Mouse (Mus musculus) liver (tissue): Measurements from ENCODE around the gene Tcf15.
A peak's percentile ranks its signal among the peaks of the same experiment; 100 is the strongest.

ENCODE experiments used
- DNase-seq: peaks from one replicate; pipeline ENCODE4 v3.0.0-alpha.2; 2020; ENCODE audit warnings: mixed read lengths

Gene Tcf15

DNA sequence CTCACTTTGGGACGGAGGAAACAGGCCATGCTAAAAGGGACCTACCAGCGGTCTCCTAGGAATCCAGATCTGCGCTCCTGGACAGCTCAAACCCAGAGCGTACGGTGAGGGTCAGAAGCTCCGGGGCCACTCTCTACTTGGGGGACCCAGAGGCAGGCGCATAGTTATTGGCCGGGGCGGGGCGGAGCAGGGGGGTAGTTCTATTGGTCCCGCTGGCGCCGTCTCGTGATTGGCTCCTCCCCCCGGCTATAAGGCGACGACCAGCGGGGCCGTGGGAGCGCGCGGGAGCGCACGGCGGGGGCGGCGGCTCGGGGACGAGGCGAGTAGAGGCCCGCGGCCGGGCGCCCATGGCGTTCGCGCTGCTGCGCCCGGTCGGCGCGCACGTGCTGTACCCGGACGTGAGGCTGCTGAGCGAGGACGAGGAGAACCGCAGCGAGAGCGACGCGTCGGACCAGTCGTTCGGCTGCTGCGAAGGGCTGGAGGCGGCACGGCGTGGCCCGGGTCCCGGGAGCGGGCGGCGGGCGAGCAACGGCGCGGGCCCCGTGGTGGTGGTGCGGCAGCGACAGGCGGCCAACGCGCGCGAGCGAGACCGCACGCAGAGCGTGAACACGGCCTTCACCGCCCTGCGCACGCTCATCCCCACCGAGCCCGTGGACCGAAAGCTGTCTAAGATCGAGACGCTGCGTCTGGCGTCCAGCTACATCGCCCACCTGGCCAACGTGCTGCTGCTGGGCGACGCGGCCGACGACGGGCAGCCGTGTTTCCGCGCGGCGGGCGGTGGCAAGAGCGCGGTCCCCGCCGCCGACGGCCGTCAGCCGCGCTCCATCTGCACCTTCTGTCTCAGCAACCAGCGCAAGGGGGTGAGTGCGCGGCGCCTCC is at the start of gene Tcf15:
Gene Tcf15, plus strand, starts transcription at position 283 of the 879 bp plus-strand sequence.
- DNase-seq, result peak; percentile 69

DNA sequence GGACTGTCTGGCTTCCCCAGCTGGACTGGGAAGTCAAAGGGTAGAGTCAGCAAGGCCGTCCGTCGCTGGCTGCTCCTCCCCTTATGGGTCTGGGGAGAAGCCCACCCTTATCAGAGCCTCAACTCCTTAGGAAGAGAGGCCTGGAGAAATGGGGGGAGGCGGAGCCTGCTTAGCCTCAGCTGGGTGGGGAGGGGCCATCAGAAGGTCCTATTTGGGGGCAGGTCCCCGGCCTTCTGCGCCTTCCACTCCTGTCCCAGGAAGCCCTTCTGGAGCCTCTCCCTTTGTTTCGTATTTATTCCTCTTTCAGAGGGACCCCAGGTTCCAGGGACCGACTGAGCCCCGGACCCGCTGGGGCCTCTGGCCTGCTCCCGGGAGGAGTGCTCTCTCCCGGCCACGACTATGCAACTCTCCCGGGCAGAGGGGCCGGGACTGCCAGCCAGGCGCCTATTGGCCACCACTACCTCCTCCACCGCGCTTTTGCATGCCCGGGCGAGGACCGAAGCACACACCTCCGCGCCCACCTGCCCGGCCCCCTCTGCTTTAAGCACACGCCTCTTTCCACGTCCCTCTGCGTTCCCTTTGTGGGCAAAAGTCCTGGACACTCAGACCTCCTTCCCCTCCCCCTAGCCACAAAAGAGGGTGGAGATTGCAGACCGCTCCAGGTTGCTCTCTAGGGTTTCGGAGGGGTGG is 48.4 kb upstream of the Tcf15 start:
- DNase-seq, result no peak

DNA sequence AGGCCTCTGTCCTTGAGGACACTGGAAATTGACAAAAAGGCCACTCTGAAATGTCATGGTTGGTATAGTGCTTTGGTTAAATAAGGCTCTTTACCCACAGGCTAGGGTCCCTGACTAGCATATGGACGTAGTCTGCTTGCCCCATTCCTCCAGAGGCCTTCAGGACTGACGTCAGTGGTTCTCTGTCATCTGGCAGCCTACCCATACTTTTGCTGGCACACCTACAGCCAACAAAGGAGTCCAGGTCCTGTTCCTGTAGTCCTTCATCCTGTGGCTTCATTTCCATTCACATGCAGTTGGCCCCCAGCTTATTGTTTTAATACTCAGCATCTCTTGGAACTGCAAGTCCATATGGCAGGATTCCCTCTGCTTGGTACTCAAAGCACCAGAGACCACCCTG is 46.4 kb upstream of the Tcf15 start:
- no peak for DNase-seq

DNA sequence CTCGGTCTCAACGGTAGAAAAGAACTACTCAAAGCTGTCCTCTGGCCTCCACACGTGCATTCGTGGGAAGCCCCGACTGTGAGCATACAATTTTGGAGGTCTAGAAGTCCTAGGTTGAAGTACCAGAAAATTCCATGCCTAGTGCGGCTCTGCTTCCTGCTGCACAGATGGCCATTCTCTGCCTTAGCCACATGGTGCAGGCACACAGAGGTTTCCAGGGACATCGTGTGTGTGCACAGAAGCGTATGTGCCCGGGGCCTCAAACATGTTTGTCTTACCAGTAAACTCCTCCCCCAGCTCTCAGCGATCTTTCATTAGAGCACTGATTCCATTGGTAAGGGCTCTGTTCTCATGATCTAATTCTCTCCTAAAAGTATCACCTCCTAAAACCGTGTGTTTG is 45.4 kb upstream of the Tcf15 start:
- DNase-seq, result no peak

DNA sequence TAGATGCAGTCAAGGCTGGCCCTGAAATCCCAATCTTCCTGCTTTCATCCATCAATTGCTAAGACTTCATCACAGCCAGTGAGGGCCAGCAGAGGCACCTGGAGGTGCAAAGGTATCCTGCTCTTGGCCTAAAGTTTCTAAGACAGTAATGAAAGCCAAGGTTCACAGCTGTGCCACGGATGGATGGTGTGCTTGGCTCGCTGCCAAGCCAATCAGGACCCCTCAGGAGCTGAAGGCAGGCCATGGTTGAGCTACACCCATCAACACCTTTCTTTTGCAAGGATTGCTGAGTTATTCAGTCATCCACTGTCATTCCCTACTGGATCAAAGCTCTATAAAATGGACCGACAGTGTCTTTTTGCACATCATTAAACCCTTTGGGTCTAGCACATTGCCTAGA is 43.8 kb upstream of the Tcf15 start:
- DNase-seq, result no peak

DNA sequence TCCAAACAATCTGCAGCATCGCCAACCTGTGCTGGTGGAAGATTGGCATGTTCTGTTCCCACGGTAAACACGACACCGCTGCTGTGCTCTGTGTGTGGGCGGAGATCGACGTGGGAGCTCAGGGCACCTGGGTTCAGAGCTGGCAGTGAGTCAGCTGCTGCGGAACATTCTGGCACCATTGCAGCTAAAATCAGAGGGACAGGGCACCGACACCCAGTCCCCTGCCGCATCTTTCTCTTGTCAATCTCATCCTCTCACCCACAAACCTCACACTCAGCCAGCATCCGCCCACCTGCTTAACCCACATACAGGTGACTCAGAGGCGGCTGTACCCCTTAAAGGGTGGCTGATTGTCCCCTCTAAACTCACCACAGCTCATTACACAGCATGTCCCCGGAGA is 41.6 kb upstream of the Tcf15 start:
- DNase-seq, result no peak

DNA sequence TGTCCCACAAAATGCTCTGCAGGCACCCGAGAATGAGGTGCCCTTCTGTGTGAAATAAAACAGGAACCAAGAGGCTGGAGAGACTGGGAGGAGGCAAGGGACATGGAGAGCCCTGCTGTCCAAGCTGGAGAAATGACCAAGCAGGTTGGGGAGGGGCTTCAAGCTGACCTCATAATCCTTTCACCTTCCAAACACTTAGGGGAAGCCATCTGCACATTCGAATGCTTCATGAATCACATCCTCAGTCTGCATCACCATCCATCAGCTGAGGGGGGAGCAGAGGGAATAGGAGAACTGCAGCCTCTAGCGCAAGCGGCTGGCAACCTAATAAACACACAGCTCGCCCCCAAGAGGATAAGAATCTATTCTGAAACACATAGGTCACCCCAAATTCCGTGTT is 41.0 kb upstream of the Tcf15 start:
- no peak for DNase-seq

DNA sequence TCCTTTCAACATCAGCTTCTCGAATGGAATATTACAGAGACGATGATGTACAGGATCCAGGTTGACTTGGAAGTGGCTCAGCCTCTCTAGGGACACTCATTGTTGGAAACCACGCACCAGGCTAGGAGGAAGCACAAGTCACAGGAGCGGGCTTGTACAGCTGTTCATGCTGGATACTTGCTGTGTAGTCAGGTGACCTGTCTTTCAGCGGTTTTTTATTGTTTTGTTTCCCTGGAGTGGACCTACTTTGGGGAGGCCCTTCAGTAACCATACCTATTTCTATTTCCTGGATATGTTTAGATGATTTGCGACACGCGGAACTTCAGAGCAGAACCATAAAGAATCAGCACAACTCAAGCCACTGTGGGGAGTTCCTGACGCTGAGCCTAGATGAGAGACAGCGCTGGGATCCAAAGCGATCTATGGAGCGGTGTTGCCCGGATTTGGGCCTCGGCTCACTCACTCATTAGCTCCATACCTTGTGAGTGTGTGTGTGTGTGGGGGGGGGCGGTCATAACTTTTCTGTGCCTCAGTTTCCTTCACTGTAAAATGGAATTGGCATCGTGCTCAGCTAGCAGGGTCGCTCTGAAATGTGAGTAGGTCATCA is 38.5 kb upstream of the Tcf15 start:
- peak; percentile 35 for DNase-seq

DNA sequence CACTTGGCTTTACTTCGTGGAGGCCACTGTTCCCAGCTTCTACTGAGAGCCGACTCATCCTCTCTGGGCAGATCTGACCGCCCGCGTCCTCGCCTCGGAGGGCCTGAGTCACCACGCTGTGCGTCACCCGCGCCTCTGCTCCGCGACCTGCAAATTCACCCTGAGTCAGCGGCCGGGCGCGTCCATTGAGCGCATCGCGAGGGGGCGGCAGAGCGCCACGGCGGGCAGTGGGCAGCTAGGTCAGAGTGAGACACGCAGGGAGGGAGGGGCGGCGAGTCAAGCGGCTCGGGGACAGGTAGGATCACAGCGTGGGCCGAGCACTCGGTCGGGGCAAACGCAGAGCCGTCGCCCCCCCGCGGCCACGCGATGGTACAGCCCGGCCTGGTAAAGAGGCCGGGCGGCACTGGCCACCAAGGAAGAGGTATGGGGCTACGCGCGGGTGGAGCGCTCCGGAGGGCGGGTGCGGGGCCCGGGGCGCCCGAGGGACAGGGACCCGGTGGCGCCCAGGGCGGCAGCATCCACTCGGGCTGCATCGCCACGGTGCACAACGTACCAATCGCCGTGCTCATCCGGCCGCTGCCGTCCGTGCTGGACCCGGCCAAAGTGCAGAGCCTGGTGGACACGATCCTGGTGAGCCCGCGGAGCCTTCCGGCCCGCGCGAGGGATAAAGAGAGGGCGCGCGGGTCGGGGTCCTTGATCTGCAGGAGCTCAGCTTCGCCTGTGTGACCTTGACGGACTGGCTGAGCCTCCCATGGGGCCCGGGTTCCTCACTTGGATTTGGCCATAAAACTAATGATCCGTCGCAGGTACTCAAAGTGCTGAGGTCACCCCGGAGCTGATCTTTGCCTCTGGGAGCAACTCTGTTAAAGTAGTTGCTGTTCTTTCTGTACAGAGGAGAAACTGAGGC is 37.8 kb upstream of the Tcf15 start, which contains the start of gene Srxn1:
Gene Srxn1, plus strand, starts transcription at position 199 of the 907 bp plus-strand sequence.
- DNase-seq, result peak; percentile 94

DNA sequence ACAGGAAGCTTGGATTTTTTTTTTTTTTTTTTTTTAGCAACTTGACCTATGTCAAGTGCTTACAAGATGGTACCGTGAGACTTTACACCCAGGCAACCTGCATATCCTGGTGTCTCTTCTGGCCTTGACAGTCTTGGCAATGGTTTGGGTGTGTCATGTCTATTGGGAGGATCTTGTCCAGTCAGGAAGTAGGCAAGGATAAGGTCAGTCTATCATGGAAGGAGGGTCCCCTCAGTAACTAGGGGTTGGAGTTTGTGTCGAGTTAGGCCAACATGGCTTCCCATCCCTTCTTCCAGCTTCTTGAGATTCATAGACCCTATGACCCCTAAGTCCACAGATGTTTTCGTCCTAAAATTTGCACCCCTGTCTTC is 37.2 kb upstream of the Tcf15 start:
- DNase-seq, result no peak

DNA sequence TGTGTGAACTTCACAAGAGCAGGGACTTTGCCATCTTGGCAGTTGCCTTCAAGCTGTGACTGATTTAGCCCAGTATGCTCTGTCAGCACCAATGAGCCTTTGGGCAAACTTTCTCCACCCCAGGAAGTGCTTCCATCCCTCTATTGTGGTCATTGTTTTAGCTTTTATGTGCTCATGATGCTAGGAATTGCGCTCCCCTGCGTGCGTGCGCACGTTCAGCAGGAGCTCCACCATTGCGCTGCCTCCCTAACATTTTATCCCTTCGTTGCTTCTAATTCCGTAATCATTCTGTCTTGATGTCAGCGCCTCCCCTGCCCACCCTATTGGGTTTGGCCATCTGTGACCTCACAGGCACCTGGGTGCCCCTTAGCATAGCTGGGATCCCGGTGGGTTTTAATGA is 36.8 kb upstream of the Tcf15 start:
- DNase-seq, result no peak

DNA sequence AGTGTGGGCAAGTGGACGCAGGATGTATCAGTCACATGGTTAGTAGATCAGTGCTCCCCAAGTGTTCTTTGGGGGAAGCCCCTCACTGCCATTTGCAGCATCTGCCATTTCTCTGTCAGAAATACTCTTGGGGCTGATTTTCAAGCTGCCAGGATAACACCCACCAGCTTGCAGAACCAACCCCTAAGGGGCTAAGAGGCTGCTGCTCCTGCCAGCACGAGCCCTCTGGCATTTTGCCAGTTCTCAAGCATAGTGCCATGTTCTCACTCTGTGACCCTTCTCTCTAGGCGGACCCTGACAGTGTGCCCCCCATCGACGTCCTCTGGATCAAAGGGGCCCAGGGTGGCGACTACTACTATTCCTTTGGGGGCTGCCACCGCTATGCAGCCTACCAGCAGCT is 34.7 kb upstream of the Tcf15 start:
- DNase-seq, result no peak

DNA sequence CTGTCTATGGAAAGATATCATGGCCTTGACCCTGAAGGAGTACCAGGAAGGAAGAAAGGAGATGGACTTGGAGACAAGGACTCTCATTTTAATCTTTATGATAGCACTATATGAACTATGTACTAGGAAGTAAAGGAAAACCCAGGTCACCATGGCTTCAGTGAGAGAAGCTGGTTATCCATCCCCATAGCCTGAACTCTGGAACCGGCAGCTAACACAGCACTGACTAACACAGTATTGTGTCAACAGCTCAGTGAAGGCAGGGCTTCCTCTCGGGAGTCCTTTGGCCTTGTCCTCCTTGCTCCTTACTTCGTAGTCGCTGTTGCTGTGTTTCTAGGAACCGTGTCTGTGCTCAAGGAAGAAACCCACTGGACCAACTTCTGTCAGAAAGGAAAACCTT is 34.0 kb upstream of the Tcf15 start:
- DNase-seq, result no peak

DNA sequence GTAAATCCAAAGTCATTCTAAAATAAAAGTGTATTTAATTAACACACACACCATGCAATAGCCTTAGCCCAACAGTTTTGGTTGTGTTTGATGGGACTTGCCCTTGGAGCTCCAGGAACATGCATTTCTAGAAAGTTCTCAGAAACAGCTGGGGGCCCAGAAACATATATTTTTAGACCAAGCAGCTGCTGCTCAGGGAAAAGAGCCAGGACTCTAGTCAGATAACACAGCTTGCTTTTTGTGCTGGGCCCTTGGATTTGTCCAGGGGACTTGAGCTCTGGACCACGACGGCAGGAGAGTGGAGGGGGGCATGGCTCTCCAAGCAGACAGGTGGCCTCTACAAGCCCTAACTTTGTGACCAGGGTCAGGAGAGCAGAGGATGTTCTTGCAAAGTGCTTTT is 32.0 kb upstream of the Tcf15 start:
- no peak for DNase-seq

DNA sequence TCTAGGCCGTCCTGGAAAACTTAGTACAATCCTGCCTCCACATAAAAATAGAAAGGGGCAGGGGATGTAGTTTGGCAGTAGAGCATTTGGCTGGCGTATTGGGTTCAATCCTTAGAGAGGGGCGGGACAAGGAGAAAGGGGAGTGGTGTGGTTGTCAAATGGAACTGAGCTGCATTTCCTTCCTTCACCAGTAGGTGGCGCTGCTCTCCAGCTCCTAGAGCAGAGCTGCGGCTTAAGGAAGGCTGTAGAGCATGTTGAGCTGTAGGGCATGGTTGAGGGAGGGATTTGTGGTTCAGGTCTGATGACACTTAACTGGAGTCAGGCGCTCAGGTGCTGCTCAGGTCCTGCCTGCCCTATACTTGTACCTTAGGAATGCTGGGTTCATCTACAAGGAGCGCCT is 31.4 kb upstream of the Tcf15 start:
- DNase-seq, result peak; percentile 92

DNA sequence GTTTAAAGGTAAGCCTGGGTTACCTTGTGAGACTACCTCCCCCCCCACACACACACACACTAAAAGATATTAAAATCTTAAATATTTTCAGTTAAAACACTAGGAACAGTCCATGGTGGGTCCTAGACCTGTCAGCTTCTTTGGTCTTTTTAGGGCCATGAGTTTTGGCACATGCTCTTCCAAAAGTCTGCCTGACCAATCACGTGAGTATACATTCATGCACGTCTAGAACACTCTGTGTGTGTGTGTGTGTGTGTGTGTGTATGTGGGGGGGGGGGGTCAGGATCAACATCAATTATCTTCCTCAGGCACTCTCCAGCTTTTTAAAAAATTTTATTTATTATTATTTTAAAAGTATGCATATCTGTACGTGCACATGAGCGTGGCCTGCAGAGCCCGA is 30.9 kb upstream of the Tcf15 start:
- DNase-seq, result no peak

DNA sequence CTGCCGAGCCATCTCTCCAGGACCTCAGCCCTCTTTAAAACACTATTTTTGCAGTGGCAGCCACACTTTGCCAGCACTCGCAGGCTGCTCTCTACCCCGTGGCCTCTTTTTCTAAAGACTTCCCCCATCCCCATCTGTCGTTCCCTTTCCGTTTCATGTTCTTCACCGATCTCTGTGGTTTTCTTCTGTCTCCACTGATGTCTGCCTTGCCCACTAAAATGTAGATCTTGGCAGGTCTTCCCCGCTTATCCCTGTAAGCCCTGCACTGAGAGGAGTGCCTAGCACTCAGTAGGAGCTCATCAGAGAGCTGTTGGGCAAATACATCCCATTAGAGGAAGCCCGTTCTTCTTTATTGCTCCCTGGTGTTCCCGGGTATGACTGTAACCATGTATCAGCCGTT is 30.4 kb upstream of the Tcf15 start:
- DNase-seq, result no peak

DNA sequence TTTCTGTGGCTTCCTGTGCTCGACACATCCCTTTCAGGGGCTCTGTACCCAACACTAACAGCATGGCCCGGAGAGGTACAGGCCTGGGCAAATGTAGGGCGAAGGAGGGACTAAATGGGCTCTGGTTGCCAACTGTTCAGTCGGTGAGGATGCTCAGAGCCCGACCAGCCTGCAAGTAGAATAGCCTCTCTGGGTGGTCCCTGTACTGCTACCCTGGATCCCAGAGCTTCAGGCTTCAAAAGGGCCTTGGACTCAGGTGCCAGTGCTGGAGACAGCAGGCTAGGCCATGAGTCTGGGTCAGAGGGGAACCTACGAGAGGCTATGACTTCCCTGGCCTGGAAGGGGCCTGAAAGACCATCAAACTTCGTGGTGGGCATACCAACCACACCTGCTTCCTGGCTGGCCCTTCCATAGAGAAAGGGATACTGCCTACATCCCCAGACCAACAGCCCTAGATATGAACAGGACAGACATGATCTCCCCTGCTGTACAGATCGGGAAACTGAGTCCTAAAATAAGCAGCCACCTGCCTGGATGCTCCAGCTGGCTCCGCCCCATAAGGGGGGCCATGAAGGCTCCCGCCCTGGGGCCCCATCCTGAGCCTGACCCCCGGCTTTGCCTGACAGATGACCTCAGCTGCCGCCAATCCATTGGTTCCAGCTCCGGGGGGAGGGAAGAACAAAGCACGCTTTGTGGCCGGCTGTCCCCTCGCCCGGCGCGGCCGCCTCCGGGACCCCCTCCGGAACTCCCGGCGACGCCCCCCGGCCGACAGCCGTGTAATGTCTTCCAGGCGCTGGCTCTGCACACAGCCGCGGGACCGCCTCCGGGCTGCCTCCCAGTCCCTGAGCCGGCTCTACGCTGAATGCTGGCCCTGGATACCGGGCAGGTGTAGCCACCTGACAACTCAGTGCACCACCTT is 29.0 kb upstream of the Tcf15 start:
- DNase-seq, result peak; percentile 30

DNA sequence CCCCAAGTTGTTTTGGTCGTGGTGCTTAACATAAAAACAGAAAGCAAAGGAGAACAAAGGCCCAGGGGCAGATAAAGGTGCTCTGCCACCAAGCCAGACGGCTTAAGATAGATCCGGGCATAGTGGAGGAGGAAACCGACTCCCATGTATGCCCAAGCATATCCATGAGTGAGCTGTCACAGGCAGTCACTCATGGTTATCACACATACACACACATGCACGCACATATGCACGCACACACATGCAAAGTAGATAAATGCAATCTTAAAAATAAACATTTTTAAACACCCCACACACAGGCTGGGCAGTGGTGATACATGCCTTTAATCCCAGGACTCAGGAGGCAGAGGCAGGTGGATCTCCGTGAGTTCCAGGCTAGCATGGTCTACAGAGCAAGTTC is 25.7 kb upstream of the Tcf15 start:
- no peak for DNase-seq

DNA sequence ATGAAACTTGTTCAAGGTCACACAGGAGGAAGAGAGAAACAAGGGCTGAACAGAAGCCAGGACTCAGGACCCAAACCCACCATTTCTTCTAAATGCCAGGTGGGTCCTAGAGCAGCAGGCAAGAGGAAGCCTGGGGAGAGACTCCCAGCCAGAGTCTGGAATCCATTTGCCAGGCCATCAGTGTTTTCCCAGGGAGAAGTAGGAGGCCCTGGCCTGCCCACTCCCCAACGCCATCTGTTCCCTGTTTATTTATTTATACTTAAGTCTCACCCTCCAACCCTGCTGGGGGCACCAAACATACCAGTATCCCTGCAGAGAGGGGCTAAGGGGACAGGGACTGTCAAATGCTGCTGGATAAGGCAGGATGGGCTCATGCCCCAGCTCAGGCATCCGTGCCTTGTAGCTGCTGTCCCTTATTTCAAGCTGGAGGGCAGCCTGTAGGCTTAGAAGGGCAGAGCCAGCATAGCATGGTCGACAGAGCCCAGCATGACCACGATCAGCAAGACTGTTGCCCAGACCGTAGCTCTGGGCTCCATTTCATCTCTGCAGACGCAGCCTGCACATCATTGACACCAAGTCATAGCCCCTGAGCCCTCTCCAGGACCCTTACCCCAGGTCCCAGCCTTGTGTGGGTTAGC is 24.0 kb upstream of the Tcf15 start:
- DNase-seq, result no peak

DNA sequence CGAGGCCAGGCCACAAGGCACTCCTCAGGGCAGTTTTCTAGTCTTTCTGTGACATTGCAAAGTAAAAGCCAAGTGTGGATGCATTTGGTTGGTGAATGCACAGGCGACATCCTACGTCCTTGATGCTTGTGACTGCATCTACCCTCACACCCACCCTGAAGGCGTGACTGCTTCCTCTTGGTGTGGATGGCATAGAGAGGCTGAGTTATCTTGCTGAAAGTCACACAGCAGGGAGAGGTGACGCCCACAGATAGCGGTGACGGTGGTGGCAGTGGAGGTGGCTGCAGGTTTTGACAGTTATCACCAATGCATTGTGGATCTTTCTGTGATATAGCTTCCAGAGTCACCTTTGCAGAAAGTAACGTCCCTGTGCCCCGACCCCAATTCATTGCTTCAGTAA is 20.5 kb upstream of the Tcf15 start:
- DNase-seq, result peak; percentile 86
